Comparison of ENCODE assay signal across 8 mouse cellular contexts in the genomic region with DNA sequence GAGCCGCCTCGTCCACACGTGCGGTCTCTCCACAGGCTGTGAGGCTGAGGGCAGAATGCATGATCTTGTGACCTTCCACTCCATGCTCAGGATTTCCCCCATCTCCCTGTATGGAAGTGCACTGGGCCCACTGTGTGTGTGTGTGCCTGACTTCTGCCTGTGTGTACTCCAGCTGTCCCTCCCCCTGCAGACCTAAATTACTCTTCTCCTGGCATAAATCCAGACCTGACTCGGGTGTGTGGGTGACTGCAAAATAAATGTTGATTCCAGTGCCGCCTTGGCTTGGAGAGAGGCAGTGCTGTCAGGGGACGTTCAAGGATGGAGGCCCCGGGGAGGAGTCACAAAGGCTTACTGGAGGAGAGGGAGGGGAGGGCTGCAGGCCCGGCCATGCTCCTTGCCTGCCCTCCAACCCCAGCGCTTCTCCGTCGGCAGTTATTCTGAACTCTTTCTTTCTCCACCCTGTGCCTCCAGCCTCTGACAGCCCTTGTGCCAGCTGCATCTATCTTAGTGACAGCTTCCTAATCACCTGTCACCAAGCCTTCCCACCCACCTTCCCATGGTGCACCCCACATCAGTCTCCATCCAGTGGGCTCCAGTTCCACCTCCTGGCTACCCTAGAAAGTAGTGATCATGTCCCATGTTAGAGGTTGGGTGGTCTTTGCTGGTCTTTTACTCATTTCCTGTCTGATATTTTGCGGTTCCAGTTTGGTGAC. TPM values are rescaled to one million over a fixed set of nuclear protein-coding genes. Genes with fewer than 3 reads are reported as not detected.
A peak's percentile ranks its signal among the peaks of the same experiment; 100 is the strongest.
DNase-seq lines count a peak whose midpoint lies in the region; ATAC-seq and TF ChIP-seq lines count a peak whose summit lies in the region.

No protein-coding gene starts in this region.

- H3K9ac ChIP-seq in forebrain, postnatal 0 days = no peak overlapping the region
- H3K9ac ChIP-seq in intestine, embryonic 14.5 days (ENCODE audit: low read length) = no peak overlapping the region
- H3K9ac ChIP-seq in neural tube, embryonic 14.5 days (replicated peaks; ENCODE audit: low read depth, low read length) = no peak overlapping the region

- H3K9me3 ChIP-seq in forebrain, postnatal 0 days (ENCODE audit: low read length) = no peaks in the 10 kb centered on the region
- no peaks in the 10 kb centered on the region for H3K9me3 ChIP-seq in intestine, embryonic 14.5 days (ENCODE audit: control insufficient read depth, low read length)
- H3K9me3 ChIP-seq in limb, embryonic 10.5 days (replicated peaks) = no peaks in the 10 kb centered on the region
- H3K9me3 ChIP-seq in neural tube, embryonic 14.5 days (ENCODE audit: control insufficient read depth, low read length) = no peaks in the 10 kb centered on the region

- no peaks in the 10 kb centered on the region for H3K36me3 ChIP-seq in forebrain, postnatal 0 days (ENCODE audit: insufficient read depth)
- H3K36me3 ChIP-seq in intestine, embryonic 14.5 days (ENCODE audit: control insufficient read depth, insufficient read depth, low read length) = no peaks in the 10 kb centered on the region
- H3K36me3 ChIP-seq in limb, embryonic 10.5 days = no peaks in the 10 kb centered on the region
- no peaks in the 10 kb centered on the region for H3K36me3 ChIP-seq in neural tube, embryonic 14.5 days (ENCODE audit: control insufficient read depth, insufficient read depth, low read length)

- H3K4me3 ChIP-seq in forebrain, postnatal 0 days (ENCODE audit: low read depth, low read length) = no peak overlapping the region
- H3K4me3 ChIP-seq in intestine, embryonic 14.5 days (ENCODE audit: low read depth, low read length) = no peak overlapping the region
- 0 out of 2 replicates have a peak overlapping the region, but pooled peaks have one; percentile 4 for H3K4me3 ChIP-seq in limb, embryonic 10.5 days
- no peak overlapping the region for H3K4me3 ChIP-seq in neural tube, embryonic 14.5 days (ENCODE audit: low read depth, low read length)

- H3K4me2 ChIP-seq in forebrain, postnatal 0 days (ENCODE audit: low read depth) = no peak overlapping the region
- 0 out of 2 replicates have a peak overlapping the region, but pooled peaks have one; percentile 4 for H3K4me2 ChIP-seq in intestine, embryonic 14.5 days (ENCODE audit: low read length)
- H3K4me2 ChIP-seq in neural tube, embryonic 14.5 days (ENCODE audit: low read depth, low read length) = no peak overlapping the region

- peak overlapping the region; percentile 64 for H3K27ac ChIP-seq in forebrain, postnatal 0 days (ENCODE audit: low read depth, low read length)
- H3K27ac ChIP-seq in intestine, embryonic 14.5 days (ENCODE audit: low read depth) = peak overlapping the region; percentile 57; the same call in 1 of the 2 replicates
- H3K27ac ChIP-seq in limb, embryonic 10.5 days = peak overlapping the region; percentile 38
- H3K27ac ChIP-seq in neural tube, embryonic 14.5 days (ENCODE audit: low read depth, low read length) = peak overlapping the region; percentile 69

- DNase-seq in right cerebral cortex, adult 2 months (ENCODE audit: low spot score in 2 of 2) = peak; percentile 73 to 76
- DNase-seq in right cerebral cortex, postnatal 4 days = no peak
- DNase-seq in forebrain, postnatal 0 days = peak; percentile 59
- no peak for DNase-seq in intestine, embryonic 14.5 days (ENCODE audit: low spot score)
- DNase-seq in limb, embryonic 10.5 days (ENCODE audit: low spot score) = no peak
- DNase-seq in cerebellum, adult 8-10 months = no peak
- no peak for DNase-seq in cerebellum, adult 9-10 months

- peak; percentile 58 for ATAC-seq in forebrain, postnatal 0 days
- ATAC-seq in intestine, embryonic 14.5 days (replicated peaks; ENCODE audit: low FRiP score, low TSS enrichment, low read depth) = peak; percentile 43
- ATAC-seq in neural tube, embryonic 14.5 days (ENCODE audit: low read depth) = peak; percentile 73

- 19% methylated on average over 13 of the region's 13 CpGs for WGBS in forebrain, postnatal 0 days
- WGBS in intestine, embryonic 14.5 days = 18% methylated on average over 13 of the region's 13 CpGs
- WGBS in limb, embryonic 10.5 days = 20% methylated on average over 13 of the region's 13 CpGs
- WGBS in neural tube, embryonic 14.5 days = 10% methylated on average over 13 of the region's 13 CpGs

- H3K27me3 ChIP-seq in forebrain, postnatal 0 days (ENCODE audit: insufficient read depth, low read length) = no peaks in the 10 kb centered on the region
- H3K27me3 ChIP-seq in intestine, embryonic 14.5 days (replicated peaks; ENCODE audit: control insufficient read depth, insufficient read depth, low read length) = no peaks in the 10 kb centered on the region
- no peaks in the 10 kb centered on the region for H3K27me3 ChIP-seq in limb, embryonic 10.5 days (ENCODE audit: low read depth, poor library complexity, severe bottlenecking)
- H3K27me3 ChIP-seq in neural tube, embryonic 14.5 days (ENCODE audit: control insufficient read depth, insufficient read depth, low read length) = no peaks in the 10 kb centered on the region

- no peak for TF ChIP-seq CTCF in forebrain, postnatal 0 days (IDR thresholded peaks at IDR 0.05; ENCODE audit: low read depth)

- H3K4me1 ChIP-seq in forebrain, postnatal 0 days (ENCODE audit: insufficient read depth) = peaks cover 20% of the 10 kb centered on the region
- peaks cover 29% of the 10 kb centered on the region for H3K4me1 ChIP-seq in intestine, embryonic 14.5 days (replicated peaks; ENCODE audit: control insufficient read depth, insufficient read depth, low read length)
- H3K4me1 ChIP-seq in limb, embryonic 10.5 days = peaks cover 69% of the 10 kb centered on the region
- peaks cover 26% of the 10 kb centered on the region; the same call in 1 of the 2 replicates for H3K4me1 ChIP-seq in neural tube, embryonic 14.5 days (ENCODE audit: control insufficient read depth, insufficient read depth, low read length)

RNA-seq across cellular contexts. Expression of gene Zfp710, which starts 45.2 kb away (rescaled TPM):
- 22.5 and 30.6 TPM in 2 replicates for total RNA-seq in forebrain, postnatal 0 days (2014; rRNA removed)
- 9.6 and 12.3 TPM in 2 replicates for polyA plus RNA-seq in forebrain, postnatal 0 days (2015; fragmentation: Nextera tagmentation; extraction: Ambion mirVana)
- polyA plus RNA-seq in intestine, embryonic 14.5 days (2014; fragmentation: Nextera tagmentation; extraction: Ambion mirVana) = 16.9 and 18.9 TPM in 2 replicates
- polyA plus RNA-seq in limb, embryonic 10.5 days (2016; fragmentation: Nextera tagmentation; extraction: Ambion mirVana) = 19.4 and 19.7 TPM in 2 replicates
- 14.0 and 14.1 TPM in 2 replicates for polyA plus RNA-seq in neural tube, embryonic 14.5 days (2014; fragmentation: Nextera tagmentation; extraction: Ambion mirVana)

RNA-seq across cellular contexts. Expression of gene Idh2, which starts 45.4 kb away (rescaled TPM):
- total RNA-seq in forebrain, postnatal 0 days (2014; rRNA removed) = 143 and 145 TPM in 2 replicates
- 110 and 128 TPM in 2 replicates for polyA plus RNA-seq in forebrain, postnatal 0 days (2015; fragmentation: Nextera tagmentation; extraction: Ambion mirVana)
- 603 and 627 TPM in 2 replicates for polyA plus RNA-seq in intestine, embryonic 14.5 days (2014; fragmentation: Nextera tagmentation; extraction: Ambion mirVana)
- polyA plus RNA-seq in limb, embryonic 10.5 days (2016; fragmentation: Nextera tagmentation; extraction: Ambion mirVana) = 533 and 582 TPM in 2 replicates
- 189 and 215 TPM in 2 replicates for polyA plus RNA-seq in neural tube, embryonic 14.5 days (2014; fragmentation: Nextera tagmentation; extraction: Ambion mirVana)

Comparison
In these comparisons a context has a peak if more than half of its experiments do, and no peak if none do; other contexts are left out.
1. DNase-seq: peak in right cerebral cortex, adult 2 months (2 of 2) and forebrain, postnatal 0 days (single experiment); none in right cerebral cortex, postnatal 4 days (single experiment), intestine, embryonic 14.5 days (single experiment), limb, embryonic 10.5 days (single experiment), cerebellum, adult 8-10 months (single experiment) and cerebellum, adult 9-10 months (single experiment).
2. Peak in every context shown above with its lines, with median percentiles within 50 percentile points of each other: ATAC-seq and H3K27ac ChIP-seq.